In genomic region chr5:118448884-118449515, GRCm38 (mm10) we compare ENCODE assay signal across 20 mouse cellular contexts.
A peak's percentile ranks its signal among the peaks of the same experiment; 100 is the strongest.
DNase-seq lines count a peak whose midpoint lies in the region; ATAC-seq and TF ChIP-seq lines count a peak whose summit lies in the region.
"Had no signal": no experiment of that assay in that cellular context is flagged by ENCODE, and none has a peak within 500 bp of the region (broad histone marks: within the 10 kb centered on the region; RNA-seq: fewer than 3 reads in every experiment).

No protein-coding gene starts in this region.

- H3K36me3 ChIP-seq in limb, embryonic 14.5 days (ENCODE audit: control insufficient read depth, insufficient read depth, low read length), result no peaks in the 10 kb centered on the region
- H3K36me3 ChIP-seq in limb, embryonic 10.5 days, result no peaks in the 10 kb centered on the region
- H3K36me3 ChIP-seq in intestine, embryonic 16.5 days (ENCODE audit: control insufficient read depth, insufficient read depth, low read length), result no peaks in the 10 kb centered on the region
- H3K36me3 ChIP-seq in myocyte (ENCODE audit: control insufficient read depth, insufficient read depth), result no peaks in the 10 kb centered on the region
- H3K36me3 ChIP-seq in midbrain, embryonic 14.5 days (ENCODE audit: control insufficient read depth, insufficient read depth, low read length), result no peaks in the 10 kb centered on the region
- no peaks in the 10 kb centered on the region for H3K36me3 ChIP-seq in midbrain, embryonic 10.5 days
- H3K36me3 ChIP-seq: embryonic facial prominence, embryonic 15.5 days; forebrain, embryonic 15.5 days; hindbrain, embryonic 10.5 days; lung, embryonic 15.5 days; midbrain, embryonic 13.5 days; neural tube, embryonic 13.5 days had no signal

- TF ChIP-seq POLR2A in limb, embryonic 14.5 days (IDR thresholded peaks at IDR 0.05; ENCODE audit: borderline replicate concordance, extremely low read depth, insufficient read depth, insufficient read length), result no peak
- no peak for TF ChIP-seq POLR2A in myocyte (IDR thresholded peaks at IDR 0.05; ENCODE audit: insufficient read length, low read depth)

- H3K27me3 ChIP-seq in limb, embryonic 14.5 days (ENCODE audit: control insufficient read depth, insufficient read depth, low read length), result no peaks in the 10 kb centered on the region
- H3K27me3 ChIP-seq in limb, embryonic 10.5 days (ENCODE audit: low read depth, poor library complexity, severe bottlenecking), result peaks cover 23% of the 10 kb centered on the region
- no peaks in the 10 kb centered on the region for H3K27me3 ChIP-seq in intestine, embryonic 16.5 days (replicated peaks; ENCODE audit: control insufficient read depth, insufficient read depth, low read length)
- H3K27me3 ChIP-seq in myocyte (ENCODE audit: control insufficient read depth, insufficient read depth, insufficient read length), result no peaks in the 10 kb centered on the region
- no peaks in the 10 kb centered on the region for H3K27me3 ChIP-seq in midbrain, embryonic 14.5 days (ENCODE audit: control insufficient read depth, insufficient read depth, low read length)
- peaks cover 27% of the 10 kb centered on the region for H3K27me3 ChIP-seq in midbrain, embryonic 10.5 days (ENCODE audit: low read depth, poor library complexity, severe bottlenecking)
- H3K27me3 ChIP-seq: embryonic facial prominence, embryonic 15.5 days; forebrain, embryonic 15.5 days; lung, embryonic 15.5 days; neural tube, embryonic 13.5 days had no signal

- H3K79me2 ChIP-seq in myocyte (ENCODE audit: control insufficient read depth, insufficient read depth), result no peaks in the 10 kb centered on the region

- H3ac ChIP-seq in myocyte (ENCODE audit: control insufficient read depth, insufficient read length), result no peak overlapping the region

- 56% methylated on average over 4 of the region's 4 CpGs for WGBS in limb, embryonic 14.5 days
- 71% methylated on average over 4 of the region's 4 CpGs for WGBS in limb, embryonic 10.5 days
- WGBS in intestine, embryonic 16.5 days, result 41% methylated on average over 4 of the region's 4 CpGs
- WGBS in midbrain, embryonic 14.5 days, result 74% methylated on average over 4 of the region's 4 CpGs
- 80% methylated on average over 4 of the region's 4 CpGs for WGBS in midbrain, embryonic 10.5 days

- DNase-seq in limb, embryonic 14.5 days (ENCODE audit: low spot score), result peak; percentile 47
- DNase-seq in limb, embryonic 10.5 days (ENCODE audit: low spot score), result no peak
- DNase-seq in Muller cell, postnatal 12 days (ENCODE audit: inconsistent ontology term), result peak; percentile 60
- DNase-seq in midbrain, embryonic 14.5 days, result no peak
- DNase-seq in midbrain, embryonic 10.5 days (ENCODE audit: low spot score), result no peak
- no peak for DNase-seq in right cerebral cortex, postnatal 25 days
- DNase-seq: cerebellum, postnatal 25 days; kidney, adult 2 months; retina, postnatal 1 day had no signal

- no peaks in the 10 kb centered on the region for H3K4me1 ChIP-seq in limb, embryonic 14.5 days (ENCODE audit: control insufficient read depth, insufficient read depth, low read length)
- H3K4me1 ChIP-seq in limb, embryonic 10.5 days, result peaks cover 29% of the 10 kb centered on the region
- peaks cover 12% of the 10 kb centered on the region; the same call in 1 of the 2 replicates for H3K4me1 ChIP-seq in intestine, embryonic 16.5 days (ENCODE audit: control insufficient read depth, insufficient read depth, low read length)
- H3K4me1 ChIP-seq in midbrain, embryonic 14.5 days (ENCODE audit: control insufficient read depth, insufficient read depth, low read length), result peaks cover 9% of the 10 kb centered on the region; the same call in 1 of the 2 replicates
- peaks cover 18% of the 10 kb centered on the region for H3K4me1 ChIP-seq in midbrain, embryonic 10.5 days
- H3K4me1 ChIP-seq: forebrain, embryonic 15.5 days had no signal

- H3K27ac ChIP-seq in limb, embryonic 14.5 days (replicated peaks; ENCODE audit: low read depth, low read length), result no peak overlapping the region
- no peak overlapping the region for H3K27ac ChIP-seq in limb, embryonic 10.5 days
- H3K27ac ChIP-seq in intestine, embryonic 16.5 days (ENCODE audit: low read length), result no peak overlapping the region
- no peak overlapping the region for H3K27ac ChIP-seq in midbrain, embryonic 14.5 days (replicated peaks; ENCODE audit: low read depth, low read length)
- H3K27ac ChIP-seq in midbrain, embryonic 10.5 days (replicated peaks), result no peak overlapping the region
- H3K27ac ChIP-seq: embryonic facial prominence, embryonic 15.5 days; forebrain, embryonic 15.5 days; hindbrain, embryonic 10.5 days; lung, embryonic 15.5 days; midbrain, embryonic 13.5 days; neural tube, embryonic 13.5 days had no signal

- no peak for ATAC-seq in limb, embryonic 14.5 days (ENCODE audit: low FRiP score, low read depth)
- peak; percentile 65 for ATAC-seq in intestine, embryonic 16.5 days
- no peak for ATAC-seq in midbrain, embryonic 14.5 days (ENCODE audit: low FRiP score, low TSS enrichment)
- ATAC-seq: activated CD4-positive, CD25-positive, alpha-beta regulatory T cell, adult 4 months; CD4-positive, CD25-positive, alpha-beta regulatory T cell, adult 4 months; forebrain, embryonic 15.5 days; midbrain, embryonic 13.5 days had no signal

- no peak overlapping the region for H3K4me3 ChIP-seq in limb, embryonic 14.5 days (replicated peaks; ENCODE audit: low read length)
- no peak overlapping the region for H3K4me3 ChIP-seq in limb, embryonic 10.5 days
- no peak overlapping the region for H3K4me3 ChIP-seq in intestine, embryonic 16.5 days (ENCODE audit: low read length)
- no peak overlapping the region for H3K4me3 ChIP-seq in myocyte
- H3K4me3 ChIP-seq in midbrain, embryonic 14.5 days (replicated peaks; ENCODE audit: low read depth, low read length), result no peak overlapping the region
- no peak overlapping the region for H3K4me3 ChIP-seq in midbrain, embryonic 10.5 days
- H3K4me3 ChIP-seq: embryonic facial prominence, embryonic 15.5 days; forebrain, embryonic 15.5 days; hindbrain, embryonic 10.5 days; lung, embryonic 15.5 days; midbrain, embryonic 13.5 days; neural tube, embryonic 13.5 days had no signal

- H3K9ac ChIP-seq in limb, embryonic 14.5 days (ENCODE audit: low read depth, low read length, severe bottlenecking), result no peak overlapping the region
- H3K9ac ChIP-seq in intestine, embryonic 16.5 days (ENCODE audit: low read depth, low read length), result no peak overlapping the region
- no peak overlapping the region for H3K9ac ChIP-seq in midbrain, embryonic 14.5 days (replicated peaks; ENCODE audit: low read length)
- H3K9ac ChIP-seq: embryonic facial prominence, embryonic 15.5 days; forebrain, embryonic 15.5 days; lung, embryonic 15.5 days; midbrain, embryonic 13.5 days; neural tube, embryonic 13.5 days had no signal

- H3K4me2 ChIP-seq in limb, embryonic 14.5 days (replicated peaks; ENCODE audit: low read depth, low read length, severe bottlenecking), result no peak overlapping the region
- H3K4me2 ChIP-seq in intestine, embryonic 16.5 days (ENCODE audit: low read depth, low read length), result no peak overlapping the region
- H3K4me2 ChIP-seq in myocyte (ENCODE audit: low read depth), result peak overlapping the region; percentile 26
- no peak overlapping the region for H3K4me2 ChIP-seq in midbrain, embryonic 14.5 days (ENCODE audit: low read length)
- H3K4me2 ChIP-seq: embryonic facial prominence, embryonic 15.5 days; forebrain, embryonic 15.5 days; heart, embryonic 11.5 days; lung, embryonic 15.5 days; midbrain, embryonic 13.5 days; neural tube, embryonic 13.5 days had no signal

- H3K9me3 ChIP-seq in limb, embryonic 14.5 days (ENCODE audit: control insufficient read depth, low read length), result no peaks in the 10 kb centered on the region
- no peaks in the 10 kb centered on the region for H3K9me3 ChIP-seq in limb, embryonic 10.5 days (replicated peaks)
- H3K9me3 ChIP-seq in intestine, embryonic 16.5 days (ENCODE audit: control insufficient read depth, low read length), result no peaks in the 10 kb centered on the region
- no peaks in the 10 kb centered on the region for H3K9me3 ChIP-seq in midbrain, embryonic 14.5 days (ENCODE audit: control insufficient read depth, low read length)
- H3K9me3 ChIP-seq in midbrain, embryonic 10.5 days (replicated peaks), result no peaks in the 10 kb centered on the region
- H3K9me3 ChIP-seq: embryonic facial prominence, embryonic 15.5 days; forebrain, embryonic 15.5 days; hindbrain, embryonic 10.5 days; lung, embryonic 15.5 days; midbrain, embryonic 13.5 days; neural tube, embryonic 13.5 days had no signal

TF ChIP-seq in myocyte, 11 proteins besides CTCF, POLR2A, EP300 and RAD21:
- TF ChIP-seq CEBPB (IDR thresholded peaks at IDR 0.05; ENCODE audit: insufficient read depth, poor library complexity, severe bottlenecking) (no peak), USF1 (IDR thresholded peaks at IDR 0.05; ENCODE audit: low read depth) (no peak), POLR2AphosphoS2 (IDR thresholded peaks at IDR 0.05; ENCODE audit: insufficient read length, low read depth) (no peak), E2F4 (IDR thresholded peaks at IDR 0.05; ENCODE audit: insufficient read depth) (no peak), REST (IDR thresholded peaks at IDR 0.05; ENCODE audit: insufficient read depth, insufficient read length) (no peak), MYOG (IDR thresholded peaks at IDR 0.05; ENCODE audit: control insufficient read depth in 1 of 3, insufficient read depth in 1 of 3, insufficient read length in 2 of 3, low read depth in 2 of 3) (no peak), SRF (IDR thresholded peaks at IDR 0.05; ENCODE audit: control insufficient read depth, insufficient read length, low read depth) (no peak), TCF3 (IDR thresholded peaks at IDR 0.05; ENCODE audit: insufficient read length, low read depth) (no peak)

Comparison
In these comparisons a context has a peak if more than half of its experiments do, and no peak if none do; other contexts are left out.
1. DNase-seq: peak in limb, embryonic 14.5 days (single experiment) and Muller cell, postnatal 12 days (single experiment); none in limb, embryonic 10.5 days (single experiment), midbrain, embryonic 14.5 days (single experiment), midbrain, embryonic 10.5 days (single experiment) and right cerebral cortex, postnatal 25 days (single experiment).